Mouse (Mus musculus) cerebral cortex, adult 2 months (tissue): ENCODE results near the gene Cped1.

ENCODE experiments used
- WGBS: fragments of 180-500 bp; shearing (Covaris S2); methylation state at CpG from one replicate; pipeline ENCODE4 v1.1.7; 2018; 5-methylcytosine and 5-hydroxymethylcytosine counted together

Cped1 gene

DNA sequence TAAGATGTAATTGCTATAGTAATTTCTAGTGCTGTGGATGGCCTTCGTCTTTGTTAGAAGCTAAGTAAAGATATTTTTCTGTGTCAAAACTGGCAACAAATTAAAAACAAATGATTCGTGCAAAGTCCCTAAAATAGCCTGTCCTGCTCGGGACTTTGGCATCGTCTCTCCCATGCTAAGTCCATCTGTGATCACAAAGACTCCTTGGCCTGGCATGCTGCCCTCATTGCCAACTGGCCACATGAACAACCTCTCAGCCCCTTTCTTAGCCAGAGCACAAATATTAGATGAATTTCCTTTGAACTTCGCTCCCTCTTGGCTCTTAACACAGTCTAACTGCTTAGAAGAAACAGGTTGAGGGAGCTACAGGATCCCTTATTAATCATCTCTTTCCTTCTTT is 171.7 kb downstream of the Cped1 start:
- WGBS = 63% methylated on average over 5 of the region's 5 CpGs

DNA sequence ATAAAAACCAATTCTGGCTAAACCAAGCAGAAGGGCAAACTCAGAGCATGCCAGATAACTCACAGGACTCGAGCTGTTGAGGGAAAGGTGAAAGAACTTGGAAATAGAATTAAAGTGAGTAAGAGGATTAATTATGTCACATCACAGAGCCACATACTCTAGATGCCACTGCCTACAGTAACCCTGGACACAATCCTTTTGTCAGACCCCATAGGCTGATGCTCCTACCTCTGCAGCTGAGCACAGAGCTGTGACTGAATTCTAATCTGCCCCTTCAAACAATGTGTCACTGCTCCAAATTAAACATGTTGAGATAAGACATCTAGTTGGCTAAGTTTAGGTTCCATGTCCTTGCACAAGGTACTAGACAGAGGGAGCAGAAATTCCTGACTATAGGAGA is 176.2 kb downstream of the Cped1 start:
- WGBS = 54% methylated on average over 1 of the region's 1 CpGs

DNA sequence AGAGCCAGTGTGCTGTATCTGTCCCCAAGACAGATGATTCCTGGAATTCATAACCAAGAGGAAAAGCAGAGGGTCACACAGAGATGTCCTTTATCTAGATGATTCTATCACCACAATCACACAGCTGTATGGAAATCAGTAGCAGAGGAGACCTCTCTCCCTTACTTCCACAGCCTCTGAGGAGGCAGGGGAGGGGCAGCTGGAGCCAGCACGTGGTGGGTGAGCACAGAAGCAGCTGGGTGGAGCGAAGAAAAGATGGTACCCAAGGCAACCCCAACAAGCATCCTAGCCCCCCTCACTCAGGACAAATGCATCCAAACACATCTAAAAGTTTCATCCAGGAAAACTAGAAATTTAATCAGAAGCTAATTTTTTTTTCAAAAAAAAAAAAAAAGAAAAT is 182.7 kb downstream of the Cped1 start:
- WGBS = 53% methylated on average over 2 of the region's 2 CpGs

DNA sequence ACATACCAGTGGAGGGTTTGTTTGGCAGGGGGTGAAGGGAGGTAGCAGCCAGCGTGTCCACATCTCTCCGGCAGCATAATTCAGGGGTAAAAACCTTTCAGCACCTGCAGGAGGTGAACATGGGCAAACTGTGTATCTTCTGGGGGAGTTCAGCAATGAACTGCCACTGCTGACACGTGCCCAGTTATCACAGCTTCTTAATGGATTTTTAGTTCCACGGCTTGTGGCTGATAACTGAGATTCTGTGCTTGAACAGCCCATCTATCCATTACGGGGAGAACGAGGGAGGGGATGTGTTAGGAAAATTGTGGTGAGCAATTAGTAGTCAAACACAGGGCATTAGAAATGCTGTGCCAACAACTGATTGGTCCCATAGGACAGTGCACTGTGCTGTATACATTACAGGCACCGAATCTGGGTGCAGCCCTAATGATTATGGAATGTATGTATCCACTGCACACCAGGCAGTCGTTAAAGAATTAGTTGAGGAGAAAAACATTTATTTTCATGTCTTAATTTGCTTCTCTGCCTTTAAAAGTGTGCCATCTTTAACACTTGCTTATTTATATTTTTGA is 193.1 kb downstream of the Cped1 start:
- WGBS = 81% methylated on average over 8 of the region's 8 CpGs

DNA sequence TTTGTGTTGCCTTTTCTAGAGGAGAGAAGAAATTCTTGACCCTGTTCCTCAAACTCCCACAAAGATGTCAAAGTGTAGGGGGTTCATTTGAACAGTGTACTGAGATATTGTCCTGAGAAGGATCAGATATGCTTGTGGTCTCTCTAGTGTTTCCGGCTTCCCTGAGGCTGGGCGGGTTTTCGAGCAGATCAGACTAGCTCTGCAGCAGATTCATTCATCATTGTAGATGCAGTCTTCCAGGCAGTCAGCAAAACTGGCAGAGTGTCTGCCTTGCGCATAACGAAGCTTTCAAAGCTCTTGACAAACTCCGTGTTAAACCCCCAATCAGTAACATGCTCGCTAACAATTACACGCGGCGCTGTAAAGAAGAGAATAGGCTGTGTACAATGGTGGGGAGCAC is 194.6 kb downstream of the Cped1 start:
- 25% methylated on average over 10 of the region's 10 CpGs for WGBS

DNA sequence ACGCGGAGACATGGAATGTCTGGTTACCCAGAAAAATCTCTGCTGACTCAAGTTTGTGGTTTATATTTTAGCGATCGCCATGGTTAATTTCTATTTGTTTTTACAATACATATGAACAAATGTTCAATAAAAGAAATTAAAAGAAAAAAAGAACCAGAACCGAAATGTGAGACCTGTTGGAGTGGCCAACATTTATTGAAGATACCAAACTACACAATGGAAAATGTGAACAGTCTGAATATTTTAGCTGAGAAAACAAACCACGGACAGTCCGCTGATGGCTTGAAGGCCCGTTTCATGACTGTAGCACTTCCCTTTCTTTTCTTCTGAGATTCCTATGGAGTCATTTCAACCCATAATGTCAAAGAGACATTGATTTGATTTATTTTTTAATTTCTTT is 201.3 kb downstream of the Cped1 start:
- WGBS = 95% methylated on average over 8 of the region's 8 CpGs

DNA sequence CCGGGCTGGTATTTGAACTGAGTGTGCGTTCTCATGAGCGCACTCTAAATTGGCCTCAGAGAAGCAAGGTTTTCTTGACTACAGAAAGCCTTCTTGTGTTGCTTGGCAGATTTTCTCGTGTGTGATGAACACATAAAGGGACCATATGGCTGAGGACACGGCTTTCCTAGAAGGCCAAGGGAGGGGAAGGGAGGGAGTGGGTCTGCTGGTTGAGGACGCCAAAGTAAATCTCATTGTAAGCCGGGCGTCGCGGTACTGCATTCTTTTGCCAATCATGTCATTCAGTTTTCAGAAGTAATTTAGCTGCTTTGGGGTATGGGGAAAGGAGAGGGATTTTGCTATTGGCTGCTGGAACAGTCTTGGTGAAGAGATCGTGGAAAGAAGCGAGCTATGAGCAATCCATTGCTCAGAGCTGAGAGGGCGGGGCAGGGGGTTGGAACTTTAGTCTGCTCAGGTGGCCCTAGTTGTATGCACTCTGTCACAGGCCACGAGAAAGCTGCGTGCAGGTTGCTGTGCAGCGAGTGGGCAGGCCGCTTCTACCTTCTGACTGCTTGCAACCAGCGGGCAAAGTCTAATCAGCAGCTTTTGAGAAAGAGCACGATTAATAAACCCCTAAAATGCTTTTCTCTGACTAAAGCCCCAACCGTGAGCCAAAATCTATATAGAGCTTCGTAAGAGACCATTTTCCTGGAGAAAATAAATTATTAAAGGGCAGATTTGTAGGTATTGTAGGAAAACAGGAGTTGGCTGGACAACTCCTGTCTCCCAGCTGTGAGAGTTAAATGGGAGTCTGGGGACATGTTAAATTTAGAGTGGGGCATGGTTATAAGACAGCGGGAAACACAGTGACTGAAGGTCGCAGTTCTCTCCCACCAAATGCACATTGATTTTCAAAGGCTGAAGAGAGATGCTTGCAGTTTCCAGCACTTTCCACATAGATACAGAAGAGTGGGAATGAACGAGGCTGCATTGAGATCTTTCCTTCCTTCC is 203.9 kb downstream of the Cped1 start:
- WGBS = 58% methylated on average over 24 of the region's 24 CpGs

DNA sequence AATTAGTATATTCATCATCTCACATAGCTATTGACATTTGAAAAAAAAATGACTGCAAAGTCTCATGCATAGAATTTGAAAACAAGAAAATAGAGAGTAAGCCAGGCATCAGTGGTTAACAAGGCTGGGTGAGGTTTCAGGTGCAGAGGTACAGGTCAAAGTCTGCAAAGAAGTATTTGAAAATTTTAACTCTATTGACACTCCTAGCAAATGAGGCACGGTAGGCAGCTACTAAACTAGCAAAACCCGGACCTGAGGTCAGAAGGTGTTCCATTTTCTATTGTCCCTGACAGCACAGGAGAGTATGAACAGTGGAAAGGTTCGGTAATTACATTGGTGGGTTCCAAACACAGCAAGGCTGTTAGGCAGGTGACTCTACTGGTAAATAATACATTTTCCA is 212.9 kb downstream of the Cped1 start:
- whole genome bisulfite sequencing = 88% methylated on average over 3 of the region's 3 CpGs

DNA sequence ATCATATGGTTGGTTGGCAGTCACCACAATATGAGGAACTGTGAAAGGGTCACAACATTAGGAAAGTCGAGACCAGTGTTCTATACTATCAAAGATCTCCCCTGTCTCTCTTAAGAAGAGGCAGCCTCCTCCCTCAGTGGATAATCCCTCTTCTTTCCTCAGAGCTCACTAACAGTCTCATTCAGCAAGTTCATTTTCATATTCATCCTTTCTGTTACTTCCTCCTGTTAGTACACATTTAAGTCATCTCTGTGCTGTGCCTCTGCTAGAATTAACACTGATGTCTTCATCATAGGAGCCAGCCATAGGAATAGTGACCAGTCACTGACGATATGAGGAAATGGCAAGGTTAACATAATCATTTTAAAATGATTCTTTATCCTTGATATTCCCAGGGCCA is 213.8 kb downstream of the Cped1 start:
- 89% methylated on average over 2 of the region's 2 CpGs for WGBS

DNA sequence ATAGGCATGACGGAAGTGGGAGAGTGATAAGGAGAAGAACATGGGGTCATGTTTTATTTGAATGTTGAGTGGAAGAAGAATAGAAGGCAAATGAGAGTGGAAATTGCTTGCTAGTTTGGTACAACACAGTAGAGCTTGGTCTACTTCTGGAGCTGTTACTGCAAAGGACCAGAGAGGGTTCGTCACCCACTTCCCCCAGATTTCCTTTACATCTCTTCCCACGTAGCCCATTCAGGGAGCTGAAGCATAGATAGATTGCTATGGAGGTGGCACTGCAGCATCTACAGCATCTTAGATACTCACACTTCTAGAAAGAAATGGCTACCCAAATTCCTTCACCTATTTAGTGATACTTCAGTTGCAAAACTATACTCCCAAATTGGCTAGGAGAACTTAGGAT is 214.4 kb downstream of the Cped1 start:
- WGBS = 72% methylated on average over 3 of the region's 3 CpGs

DNA sequence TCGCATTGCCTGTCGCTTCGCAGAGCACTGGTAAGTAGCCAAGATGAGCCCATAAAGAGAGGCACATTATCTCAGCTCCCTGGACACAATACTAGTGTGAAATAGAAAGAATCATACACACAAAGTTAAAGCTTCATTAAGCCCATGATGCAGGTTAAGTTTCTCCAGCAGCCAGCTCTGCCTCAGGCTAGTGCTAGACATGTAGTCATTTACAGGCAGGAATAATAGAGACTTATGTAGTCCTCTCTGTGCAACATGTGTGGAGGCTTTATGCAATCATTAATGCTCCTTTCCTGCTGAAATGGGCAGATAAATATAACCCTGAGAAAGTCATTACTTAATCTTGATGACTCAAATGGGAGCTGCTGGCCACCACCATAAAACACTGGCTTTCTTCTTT is 216.2 kb downstream of the Cped1 start:
- WGBS = 66% methylated on average over 3 of the region's 3 CpGs

DNA sequence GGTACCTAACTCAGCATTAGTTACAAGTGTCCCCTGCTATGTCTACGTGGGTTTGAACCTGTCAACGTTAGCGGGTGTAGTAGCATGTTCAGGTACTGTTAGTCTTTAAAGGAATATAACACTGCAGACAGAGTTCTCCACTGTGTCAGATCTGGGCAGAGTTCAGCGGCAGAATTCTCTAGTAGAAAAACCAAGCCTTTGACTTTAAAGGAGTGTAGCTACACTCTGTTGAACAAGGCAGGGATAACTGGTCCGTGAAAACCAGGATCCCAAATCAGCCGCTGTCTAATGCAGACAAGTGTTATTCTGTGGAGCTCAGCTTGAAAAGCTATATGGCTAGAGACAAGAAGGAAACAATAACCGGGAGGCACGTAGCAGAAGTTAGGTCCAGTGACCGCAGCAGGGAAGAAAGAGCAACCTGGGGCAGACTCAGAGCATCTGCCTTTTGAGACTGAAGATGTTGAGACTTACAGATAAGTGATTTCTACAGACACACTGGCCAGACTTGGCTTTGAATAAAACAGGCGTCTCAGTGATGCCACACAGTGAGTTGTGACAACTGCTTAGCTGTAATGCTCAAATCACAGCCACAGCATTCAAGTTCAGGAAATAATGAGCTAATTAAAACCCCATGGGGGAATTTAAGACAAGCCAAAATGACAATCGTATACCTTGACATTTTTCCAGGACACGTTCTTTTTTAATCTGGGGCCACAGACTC is 219.5 kb downstream of the Cped1 start:
- 60% methylated on average over 12 of the region's 12 CpGs for WGBS

DNA sequence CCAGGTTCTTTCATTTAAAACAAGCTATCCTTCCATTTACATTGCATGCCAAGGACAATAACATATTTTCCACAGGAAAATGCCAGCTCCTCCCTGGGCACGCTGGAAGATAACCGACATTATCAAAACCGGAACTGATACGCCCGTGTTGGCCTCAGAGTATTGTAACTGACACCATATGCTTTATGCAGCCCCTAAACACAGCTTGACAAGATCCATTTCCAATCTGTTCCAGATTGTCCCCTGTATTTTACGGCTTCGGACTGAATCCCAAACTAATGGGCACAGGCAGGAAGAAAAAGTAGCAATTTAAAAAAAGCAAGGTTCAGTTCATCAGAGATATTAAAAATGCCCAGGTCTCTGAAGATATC is 220.0 kb downstream of the Cped1 start:
- 28% methylated on average over 7 of the region's 7 CpGs for WGBS

DNA sequence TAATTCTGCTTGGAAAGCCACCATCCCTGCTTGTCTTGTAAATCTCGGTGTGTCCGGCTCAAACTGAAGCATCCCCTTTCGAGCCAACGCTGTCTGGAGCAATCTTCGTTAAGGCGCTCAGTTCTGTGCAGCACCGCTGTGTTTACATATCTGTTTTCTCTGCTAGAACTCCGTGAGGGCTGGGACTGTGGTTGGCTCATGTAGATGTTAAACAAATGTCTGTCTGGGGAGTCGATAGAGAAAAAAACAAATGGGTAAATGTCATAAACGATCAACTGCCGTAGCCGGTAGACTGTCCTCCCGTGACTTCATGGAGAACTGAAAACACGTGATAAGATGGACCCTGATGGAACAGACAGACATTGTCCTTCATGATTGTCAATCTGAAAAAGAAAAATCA is 220.5 kb downstream of the Cped1 start:
- WGBS = 43% methylated on average over 14 of the region's 14 CpGs

DNA sequence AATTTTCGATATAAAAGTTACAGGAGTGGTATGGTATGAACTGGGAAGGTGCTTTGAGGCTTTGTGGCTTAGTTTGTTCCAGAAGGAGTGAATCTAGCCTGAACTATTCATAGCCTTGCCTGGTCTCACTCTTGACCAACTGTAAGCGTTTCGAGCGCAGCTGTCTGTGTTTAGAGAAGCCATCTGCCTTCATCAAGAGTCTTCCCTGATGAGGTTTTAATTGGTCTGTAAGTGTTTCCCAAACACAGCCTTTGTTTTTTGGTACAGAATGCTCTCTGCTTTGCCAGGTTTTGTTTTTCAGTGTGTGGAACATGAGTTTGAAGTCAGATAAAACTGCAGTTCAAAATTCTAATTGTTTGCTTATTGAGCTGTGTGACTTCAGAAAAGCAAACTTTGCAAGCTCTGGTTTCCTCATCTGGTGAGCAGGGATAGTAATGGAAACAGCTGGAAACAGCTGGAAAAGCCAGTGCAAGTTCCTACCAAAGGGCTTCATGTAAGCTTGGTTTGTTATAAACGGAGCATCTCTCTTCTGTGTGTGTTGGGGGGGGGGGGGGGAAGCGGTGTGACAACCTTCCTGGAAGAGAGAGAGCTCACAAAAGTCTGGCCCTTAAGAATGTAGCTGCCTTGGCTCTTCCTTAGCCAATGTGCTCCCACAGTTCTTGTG is 221.0 kb downstream of the Cped1 start:
- 61% methylated on average over 6 of the region's 6 CpGs for WGBS

DNA sequence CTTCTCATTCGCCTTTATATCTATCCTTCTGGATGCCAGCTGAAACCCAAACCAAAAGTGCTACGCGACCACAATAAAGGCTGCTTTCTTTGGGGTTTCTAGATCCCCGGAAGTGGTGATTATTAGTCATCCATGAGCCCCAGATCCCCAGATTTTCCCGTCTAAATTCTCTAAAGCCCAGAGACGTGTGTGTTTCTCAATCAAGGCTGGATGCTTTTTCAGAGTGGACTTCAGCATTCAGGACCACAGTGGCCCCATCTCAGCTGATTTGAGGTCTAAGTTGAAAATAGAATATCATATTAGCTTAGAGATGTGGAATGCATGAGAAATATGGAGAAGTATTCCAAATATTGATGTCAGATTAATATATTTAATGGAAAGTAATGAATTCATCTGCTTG is 226.4 kb downstream of the Cped1 start:
- 82% methylated on average over 6 of the region's 6 CpGs for WGBS

DNA sequence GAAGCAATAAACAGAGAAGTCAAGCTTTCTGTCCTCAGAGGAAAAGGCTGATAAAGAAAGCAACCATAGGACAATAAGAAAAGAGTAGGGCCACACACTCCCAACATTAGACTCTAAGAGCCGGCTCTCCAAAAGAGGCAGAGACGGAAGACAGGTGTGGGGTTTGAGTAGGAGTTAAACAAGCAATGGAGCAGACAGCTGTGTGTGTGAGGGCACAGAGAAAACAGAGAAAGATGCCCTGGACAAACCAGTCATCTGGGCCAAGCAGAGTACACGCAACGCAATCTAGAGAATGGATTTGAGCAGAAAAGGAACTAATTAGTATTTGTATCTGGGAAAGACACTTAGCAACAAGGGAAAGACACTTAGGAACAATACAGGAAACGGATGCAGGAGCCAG is 227.5 kb downstream of the Cped1 start:
- 85% methylated on average over 5 of the region's 5 CpGs for WGBS

DNA sequence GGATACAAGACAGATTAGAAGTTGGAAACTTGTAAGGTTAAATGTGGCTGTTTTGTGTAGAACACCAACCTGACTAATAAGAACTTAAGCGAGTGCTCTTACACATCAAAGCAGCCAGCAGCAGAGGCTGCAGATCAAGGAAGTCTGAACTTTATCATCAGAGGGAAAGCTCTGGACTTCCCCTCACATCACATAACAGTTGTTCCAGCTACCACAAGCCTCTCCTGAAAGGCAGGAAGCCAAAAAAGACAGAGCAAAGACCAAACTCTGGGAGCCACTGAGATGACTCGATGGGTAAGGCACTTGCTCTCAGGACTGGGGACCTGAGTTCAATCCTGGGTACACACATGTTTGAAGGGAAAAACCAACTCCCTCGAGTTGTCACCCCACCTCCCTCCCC is 228.1 kb downstream of the Cped1 start:
- WGBS = 83% methylated on average over 3 of the region's 3 CpGs

DNA sequence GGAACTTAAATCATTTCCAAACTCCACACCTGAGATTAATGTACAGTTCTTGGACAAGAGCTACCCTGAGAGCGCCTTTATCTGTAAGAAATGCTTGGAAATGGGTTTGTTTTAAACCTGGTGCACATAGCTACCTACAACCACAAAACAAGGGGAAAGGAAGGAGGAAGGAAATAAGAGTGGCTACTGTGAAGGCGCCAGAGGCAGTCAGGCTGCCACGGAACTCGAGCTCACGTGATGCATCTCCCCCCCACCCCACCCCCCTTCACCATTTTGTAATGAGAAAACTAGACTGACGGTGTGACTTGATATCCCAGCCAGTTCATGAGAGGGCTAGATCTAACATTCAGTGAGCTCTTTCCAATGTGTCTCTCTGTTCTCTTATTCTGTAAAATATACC is 228.9 kb downstream of the Cped1 start:
- WGBS = 93% methylated on average over 6 of the region's 6 CpGs

DNA sequence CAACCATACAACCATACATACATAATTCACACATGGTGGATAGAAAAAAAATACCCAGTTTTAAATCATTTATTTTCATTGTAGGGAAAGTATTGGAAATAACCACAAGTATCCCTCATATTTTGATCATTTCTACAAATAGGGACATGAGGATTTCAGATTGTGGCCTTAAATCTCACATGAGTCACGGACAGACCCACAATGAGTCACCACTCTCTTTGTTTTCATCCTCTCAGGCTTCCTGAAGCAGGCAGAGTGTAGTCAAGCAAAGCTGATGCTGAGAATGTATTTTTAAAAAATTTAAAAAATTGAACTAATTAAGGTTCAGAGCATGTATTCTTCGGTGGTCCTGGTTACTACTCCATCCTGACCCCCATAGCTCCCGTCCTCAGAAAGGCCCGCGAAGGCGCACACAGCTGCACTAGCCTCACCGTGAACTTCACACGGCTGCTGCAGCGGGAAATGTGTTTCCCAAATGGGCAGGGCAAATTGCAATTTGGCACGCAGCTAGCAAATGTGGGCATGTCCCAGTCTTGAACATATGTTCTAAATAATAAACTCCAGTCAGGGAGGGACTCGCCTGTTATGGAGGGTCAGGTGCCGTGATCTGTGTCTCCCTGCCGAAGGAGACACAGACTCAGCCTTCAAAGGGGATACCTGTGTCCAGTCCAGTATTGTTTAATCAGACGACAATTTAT is 230.7 kb downstream of the Cped1 start:
- 85% methylated on average over 14 of the region's 14 CpGs for WGBS

DNA sequence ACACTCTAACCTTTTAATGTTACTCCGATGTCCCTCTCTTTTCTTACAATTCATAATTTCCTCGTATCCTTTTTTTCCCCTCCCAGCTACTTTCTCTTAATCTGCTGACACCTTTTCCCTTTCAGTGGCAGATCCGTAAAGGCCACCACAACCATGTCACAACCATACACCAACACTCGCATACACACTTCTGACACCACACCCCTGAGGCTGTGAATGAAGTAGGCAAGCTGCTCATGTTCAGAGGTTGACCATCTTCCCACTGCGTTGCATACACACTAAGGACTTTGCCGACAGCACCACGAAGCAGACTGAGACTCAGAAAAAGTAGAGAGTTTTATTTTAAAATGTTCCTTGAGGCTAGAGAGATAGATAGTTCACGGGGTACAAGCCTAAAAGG is 235.4 kb downstream of the Cped1 start:
- 93% methylated on average over 8 of the region's 8 CpGs for WGBS

DNA sequence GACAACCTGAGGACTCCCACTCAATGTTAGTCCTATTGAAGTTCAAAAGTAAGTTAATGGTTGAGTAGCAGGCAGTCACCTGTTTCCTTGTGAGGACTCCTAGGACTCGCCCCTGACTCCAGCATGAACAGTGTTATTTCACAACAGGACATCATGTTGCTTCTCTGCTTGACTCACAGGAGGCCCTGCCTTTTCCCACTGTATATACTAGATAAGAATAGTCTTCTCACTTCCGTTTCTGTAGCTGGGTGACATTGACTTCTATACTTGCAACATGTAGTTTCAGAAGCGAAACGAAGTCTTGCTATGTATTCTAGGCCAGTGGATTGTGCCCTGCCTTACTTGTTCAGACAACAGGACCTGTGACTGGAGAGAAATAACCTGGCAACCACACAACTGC is 236.4 kb downstream of the Cped1 start:
- WGBS = 80% methylated on average over 4 of the region's 4 CpGs
